Mouse (Mus musculus): ENCODE measurements around the gene Pcsk4. TPM values are rescaled to one million over a fixed set of nuclear protein-coding genes. Genes with fewer than 3 reads are reported as not detected.

The Pcsk4 gene
- total RNA-seq, 2 experiments from 2014 or later = not detected

DNA sequence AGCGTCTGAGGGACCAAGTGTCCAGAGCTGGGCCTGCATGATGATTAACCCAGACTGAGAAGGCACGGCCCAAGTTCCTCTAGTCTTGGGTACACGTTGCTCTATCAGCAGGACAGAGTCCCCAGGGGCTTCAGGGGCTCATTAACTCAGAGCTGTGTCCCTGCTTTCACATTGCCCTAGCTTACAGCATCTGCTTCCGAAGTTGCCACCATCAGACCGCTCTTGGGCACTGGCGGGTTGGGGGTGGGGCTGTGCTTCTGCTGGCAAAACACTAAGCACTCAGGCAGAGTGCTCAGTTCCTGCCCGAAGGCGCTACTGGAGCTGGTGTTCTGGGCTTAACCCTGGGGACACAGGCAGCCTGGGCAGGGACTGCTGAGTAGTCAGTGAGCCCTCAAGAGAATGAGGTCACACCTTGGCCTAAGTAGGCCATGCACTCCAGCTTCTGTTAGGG, 47.4 kb downstream of the Pcsk4 start:
- no peak for ATAC-seq (replicated peaks; ENCODE audit: low FRiP score, poor library complexity, severe bottlenecking)

DNA sequence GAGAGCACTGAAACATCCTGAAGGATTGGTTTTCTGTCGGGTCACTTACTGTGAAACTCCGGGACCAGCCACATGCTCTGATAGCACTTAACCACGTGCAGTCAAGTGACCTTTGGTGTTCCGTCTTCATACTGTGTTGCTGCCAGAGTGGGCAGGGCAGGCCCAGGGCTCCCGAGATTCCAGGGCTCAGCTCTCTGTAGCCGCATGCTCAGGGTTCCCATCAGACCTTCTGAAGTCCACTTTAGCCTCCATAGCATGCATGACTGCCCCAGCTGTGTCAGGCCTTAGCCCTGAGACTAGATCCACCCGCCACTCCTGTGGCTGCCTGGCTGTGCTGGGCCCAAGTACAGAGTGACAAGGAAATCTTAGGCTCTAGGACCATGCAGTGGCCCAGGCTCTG, 48.0 kb downstream of the Pcsk4 start:
- ATAC-seq (replicated peaks; ENCODE audit: low FRiP score, poor library complexity, severe bottlenecking) = no peak

DNA sequence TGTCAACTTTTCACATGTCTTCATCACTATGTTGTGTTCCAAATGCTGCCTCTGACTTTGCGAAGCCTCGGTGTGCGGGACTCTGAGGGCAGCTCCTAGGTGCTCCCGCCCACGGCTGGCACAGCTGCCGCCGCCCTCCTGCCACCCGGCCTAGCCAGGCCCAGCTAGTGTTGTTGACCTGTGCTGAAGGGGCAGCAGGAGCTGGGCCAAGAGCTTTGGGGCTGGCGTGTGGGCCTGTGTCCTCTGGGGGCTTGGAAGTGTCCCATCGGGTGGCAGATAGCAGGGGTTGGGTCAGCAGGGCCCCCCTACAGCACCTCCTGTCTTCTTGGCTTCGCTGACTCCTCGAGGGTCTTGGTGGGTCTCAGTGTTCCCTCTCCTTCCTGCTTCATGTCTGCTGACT, 50.0 kb downstream of the Pcsk4 start:
- no peak for ATAC-seq (replicated peaks; ENCODE audit: low FRiP score, poor library complexity, severe bottlenecking)

DNA sequence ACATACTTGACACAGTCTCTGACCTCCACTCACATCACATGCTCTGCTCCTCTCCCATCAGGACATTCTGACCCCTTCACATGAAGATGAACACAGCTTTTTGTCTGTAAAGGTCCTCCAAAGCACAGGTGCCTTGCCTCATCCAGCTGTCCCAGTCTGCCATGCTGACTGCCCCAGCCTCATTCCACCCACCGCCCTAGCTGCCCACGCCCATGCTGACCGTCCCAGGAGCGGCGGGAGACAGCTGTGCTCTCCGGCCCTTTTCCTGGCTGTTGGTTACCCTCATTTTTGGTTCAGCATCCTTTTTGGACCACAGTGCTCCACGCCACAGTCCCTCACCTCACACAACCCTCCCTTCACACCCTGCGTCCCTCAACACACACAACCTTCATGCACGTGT, 50.9 kb downstream of the Pcsk4 start:
- no peak for ATAC-seq (replicated peaks; ENCODE audit: low FRiP score, poor library complexity, severe bottlenecking)

DNA sequence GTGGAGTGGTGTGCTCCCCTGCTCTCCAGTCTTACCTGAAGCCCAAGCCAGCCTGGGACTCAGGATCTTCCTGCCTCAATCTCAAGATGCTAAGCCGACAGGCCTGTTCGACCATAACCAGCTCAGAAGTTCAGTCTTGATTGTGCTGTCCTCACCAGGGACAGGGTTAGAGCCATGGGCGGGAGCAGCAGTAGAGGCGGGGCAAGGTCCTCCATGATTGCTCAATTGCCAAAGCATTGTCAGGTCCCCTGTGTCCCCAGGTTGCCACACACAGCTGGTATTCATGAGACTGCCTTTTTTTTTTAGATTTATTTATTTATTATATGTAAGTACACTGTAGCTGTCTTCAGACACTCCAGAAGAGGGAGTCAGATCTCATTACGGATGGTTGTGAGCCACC, 53.1 kb downstream of the Pcsk4 start:
- no peak for ATAC-seq (replicated peaks; ENCODE audit: low FRiP score, poor library complexity, severe bottlenecking)

DNA sequence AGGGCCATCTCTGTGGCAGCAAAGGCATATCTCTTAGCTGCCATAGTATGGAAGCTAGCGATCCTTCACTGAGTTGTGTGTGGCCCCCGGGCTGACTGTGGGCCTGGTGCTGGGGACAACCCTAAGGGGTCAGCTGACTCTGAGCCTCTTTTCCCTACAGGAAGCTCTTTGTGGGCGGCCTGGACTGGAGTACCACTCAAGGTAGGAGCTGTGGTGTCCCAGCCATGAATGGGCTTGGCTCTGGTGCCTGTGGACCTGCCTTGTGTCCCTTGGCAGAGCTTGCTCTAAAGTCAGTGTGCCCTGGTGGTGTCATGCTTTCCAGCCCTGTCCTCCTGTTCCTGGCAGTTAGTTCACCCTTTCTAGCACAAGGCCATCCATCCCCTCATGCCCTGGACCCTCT, 55.5 kb downstream of the Pcsk4 start:
- ATAC-seq (replicated peaks; ENCODE audit: low FRiP score, poor library complexity, severe bottlenecking) = no peak

DNA sequence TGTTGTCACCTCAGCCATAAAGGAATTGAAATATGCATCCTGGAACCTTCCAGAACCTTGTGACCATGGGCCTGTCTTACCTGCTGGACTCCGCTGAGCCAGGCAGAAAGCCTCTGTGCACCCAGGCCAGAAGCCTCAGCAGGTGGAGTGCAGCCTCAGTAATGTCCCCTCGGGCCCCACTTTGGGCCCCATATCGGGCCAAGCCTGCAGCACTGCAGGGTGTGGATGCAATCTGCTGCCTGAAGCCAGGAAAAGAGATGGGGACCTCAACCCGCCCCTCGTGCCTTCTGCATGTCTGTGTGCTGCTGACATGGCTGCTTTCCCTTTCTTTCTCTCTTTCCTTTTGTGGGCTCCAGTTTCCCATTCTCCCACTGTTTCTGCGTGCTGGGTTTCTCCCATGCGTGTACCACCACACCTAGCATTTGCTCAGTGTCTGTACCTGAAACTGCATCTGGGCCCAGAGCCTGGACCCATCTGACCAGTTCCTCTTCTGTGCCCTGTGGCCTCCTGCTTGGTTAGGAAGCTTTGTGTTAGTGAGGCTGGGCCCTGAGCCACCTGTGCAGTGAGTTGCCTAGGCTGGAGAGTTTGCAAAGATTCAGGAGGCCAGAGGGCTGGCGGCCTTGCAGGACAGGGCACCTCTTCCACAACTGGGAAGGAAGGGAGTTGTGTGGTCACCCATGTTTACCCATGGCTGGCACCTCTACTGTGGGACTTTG, 57.3 kb downstream of the Pcsk4 start:
- no peak for ATAC-seq (replicated peaks; ENCODE audit: low FRiP score, poor library complexity, severe bottlenecking)

Other genes starting within 250 kb of the Pcsk4 start
- 19.5 and 21.8 TPM in 2 replicates for gene Sbno2, start 223.9 kb downstream of the Pcsk4 start, total RNA-seq (2015; ENCODE audit: low replicate concordance)
- 34.3 and 36.1 TPM in 2 replicates for gene Sbno2, start 223.9 kb downstream of the Pcsk4 start, total RNA-seq (2017; ENCODE audit: low replicate concordance)
- gene Stk11, start 213.7 kb downstream of the Pcsk4 start, total RNA-seq (2015; ENCODE audit: low replicate concordance) = 224 and 296 TPM in 2 replicates
- 440 and 520 TPM in 2 replicates for gene Stk11, start 213.7 kb downstream of the Pcsk4 start, total RNA-seq (2017; ENCODE audit: low replicate concordance)
- gene Atp5d, start 190.9 kb downstream of the Pcsk4 start, total RNA-seq (2015; ENCODE audit: low replicate concordance) = 89.3 and 94.8 TPM in 2 replicates
- 19.4 and 39.9 TPM in 2 replicates for gene Atp5d, start 190.9 kb downstream of the Pcsk4 start, total RNA-seq (2017; ENCODE audit: low replicate concordance)
- not detected in 2 replicates for gene Cbarp, start 188.7 kb downstream of the Pcsk4 start, total RNA-seq (2015; ENCODE audit: low replicate concordance)
- not detected in 2 replicates for gene Cbarp, start 188.7 kb downstream of the Pcsk4 start, total RNA-seq (2017; ENCODE audit: low replicate concordance)
- 20.1 and 23.8 TPM in 2 replicates for gene Midn, start 181.2 kb downstream of the Pcsk4 start, total RNA-seq (2015; ENCODE audit: low replicate concordance)
- 12.5 and 18.2 TPM in 2 replicates for gene Midn, start 181.2 kb downstream of the Pcsk4 start, total RNA-seq (2017; ENCODE audit: low replicate concordance)
- gene Cirbp, start 163.5 kb downstream of the Pcsk4 start, total RNA-seq (2015; ENCODE audit: low replicate concordance) = 10.1 and 19.7 TPM in 2 replicates
- gene Cirbp, start 163.5 kb downstream of the Pcsk4 start, total RNA-seq (2017; ENCODE audit: low replicate concordance) = 33.5 and 39.6 TPM in 2 replicates
- not detected in 2 replicates for gene 1600002K03Rik, start 156.6 kb downstream of the Pcsk4 start, total RNA-seq (2015; ENCODE audit: low replicate concordance)
- gene 1600002K03Rik, start 156.6 kb downstream of the Pcsk4 start, total RNA-seq (2017; ENCODE audit: low replicate concordance) = not detected in 2 replicates
- not detected in 2 replicates for gene Efna2, start 150.0 kb downstream of the Pcsk4 start, total RNA-seq (2015; ENCODE audit: low replicate concordance)
- not detected in 2 replicates for gene Efna2, start 150.0 kb downstream of the Pcsk4 start, total RNA-seq (2017; ENCODE audit: low replicate concordance)
- gene Mum1, start 103.1 kb downstream of the Pcsk4 start, total RNA-seq (2015; ENCODE audit: low replicate concordance) = 26.3 and 59.5 TPM in 2 replicates
- gene Mum1, start 103.1 kb downstream of the Pcsk4 start, total RNA-seq (2017; ENCODE audit: low replicate concordance) = 65.3 and 74.2 TPM in 2 replicates
- 87.6 and 109 TPM in 2 replicates for gene Ndufs7, start 80.4 kb downstream of the Pcsk4 start, total RNA-seq (2015; ENCODE audit: low replicate concordance)
- gene Ndufs7, start 80.4 kb downstream of the Pcsk4 start, total RNA-seq (2017; ENCODE audit: low replicate concordance) = 43.9 and 66.0 TPM in 2 replicates
- gene Gamt, start 68.5 kb downstream of the Pcsk4 start, total RNA-seq (2015; ENCODE audit: low replicate concordance) = 1.4 TPM in 1 of 2 replicates, not detected in the other
- not detected in 2 replicates for gene Gamt, start 68.5 kb downstream of the Pcsk4 start, total RNA-seq (2017; ENCODE audit: low replicate concordance)
- 35.6 and 83.6 TPM in 2 replicates for gene Dazap1, start 68.0 kb downstream of the Pcsk4 start, total RNA-seq (2015; ENCODE audit: low replicate concordance)
- 72.0 and 102 TPM in 2 replicates for gene Dazap1, start 68.0 kb downstream of the Pcsk4 start, total RNA-seq (2017; ENCODE audit: low replicate concordance)
- gene Rps15, start 37.0 kb downstream of the Pcsk4 start, total RNA-seq (2015; ENCODE audit: low replicate concordance) = 689 and 862 TPM in 2 replicates
- gene Rps15, start 37.0 kb downstream of the Pcsk4 start, total RNA-seq (2017; ENCODE audit: low replicate concordance) = 557 and 668 TPM in 2 replicates
- not detected in 2 replicates for gene Apc2, start 33.5 kb downstream of the Pcsk4 start, total RNA-seq (2015; ENCODE audit: low replicate concordance)
- 0.13 TPM in 1 of 2 replicates, not detected in the other for gene Apc2, start 33.5 kb downstream of the Pcsk4 start, total RNA-seq (2017; ENCODE audit: low replicate concordance)
- 7.2 and 13.4 TPM in 2 replicates for gene 2310011J03Rik, start 9.0 kb downstream of the Pcsk4 start, total RNA-seq (2015; ENCODE audit: low replicate concordance)
- gene 2310011J03Rik, start 9.0 kb downstream of the Pcsk4 start, total RNA-seq (2017; ENCODE audit: low replicate concordance) = 6.1 and 10.8 TPM in 2 replicates
- 17.2 and 22.3 TPM in 2 replicates for gene Reep6, start 455 bp upstream of the Pcsk4 start, total RNA-seq (2015; ENCODE audit: low replicate concordance)
- 16.8 and 18.2 TPM in 2 replicates for gene Reep6, start 455 bp upstream of the Pcsk4 start, total RNA-seq (2017; ENCODE audit: low replicate concordance)
- 0.84 TPM in 1 of 2 replicates, not detected in the other for gene Adamtsl5, start 18.9 kb upstream of the Pcsk4 start, total RNA-seq (2015; ENCODE audit: low replicate concordance)
- 0.13 and 30.2 TPM in 2 replicates for gene Adamtsl5, start 18.9 kb upstream of the Pcsk4 start, total RNA-seq (2017; ENCODE audit: low replicate concordance)
- not detected in 2 replicates for gene Plk5, start 27.0 kb upstream of the Pcsk4 start, total RNA-seq (2015; ENCODE audit: low replicate concordance)
- gene Plk5, start 27.0 kb upstream of the Pcsk4 start, total RNA-seq (2017; ENCODE audit: low replicate concordance) = not detected in 2 replicates
- gene Mex3d, start 58.2 kb upstream of the Pcsk4 start, total RNA-seq (2015; ENCODE audit: low replicate concordance) = 1.4 TPM in 1 of 2 replicates, not detected in the other
- 6.7 TPM in 1 of 2 replicates, not detected in the other for gene Mex3d, start 58.2 kb upstream of the Pcsk4 start, total RNA-seq (2017; ENCODE audit: low replicate concordance)
- 33.5 TPM in 2 replicates for gene Mbd3, start 70.1 kb upstream of the Pcsk4 start, total RNA-seq (2015; ENCODE audit: low replicate concordance)
- gene Mbd3, start 70.1 kb upstream of the Pcsk4 start, total RNA-seq (2017; ENCODE audit: low replicate concordance) = 39.7 and 45.8 TPM in 2 replicates
- 65.8 and 80.0 TPM in 2 replicates for gene Uqcr11, start 77.3 kb upstream of the Pcsk4 start, total RNA-seq (2015; ENCODE audit: low replicate concordance)
- 67.9 and 87.3 TPM in 2 replicates for gene Uqcr11, start 77.3 kb upstream of the Pcsk4 start, total RNA-seq (2017; ENCODE audit: low replicate concordance)
- gene Tcf3, start 104.1 kb upstream of the Pcsk4 start, total RNA-seq (2015; ENCODE audit: low replicate concordance) = 127 and 148 TPM in 2 replicates
- 140 and 145 TPM in 2 replicates for gene Tcf3, start 104.1 kb upstream of the Pcsk4 start, total RNA-seq (2017; ENCODE audit: low replicate concordance)
- not detected in 2 replicates for gene Onecut3, start 165.3 kb upstream of the Pcsk4 start, total RNA-seq (2015; ENCODE audit: low replicate concordance)
- not detected in 2 replicates for gene Onecut3, start 165.3 kb upstream of the Pcsk4 start, total RNA-seq (2017; ENCODE audit: low replicate concordance)
- gene Atp8b3, start 209.6 kb upstream of the Pcsk4 start, total RNA-seq (2015; ENCODE audit: low replicate concordance) = not detected in 2 replicates
- 0.39 TPM in 1 of 2 replicates, not detected in the other for gene Atp8b3, start 209.6 kb upstream of the Pcsk4 start, total RNA-seq (2017; ENCODE audit: low replicate concordance)
- gene Rexo1, start 232.1 kb upstream of the Pcsk4 start, total RNA-seq (2015; ENCODE audit: low replicate concordance) = 33.5 and 35.7 TPM in 2 replicates
- 16.3 and 25.7 TPM in 2 replicates for gene Rexo1, start 232.1 kb upstream of the Pcsk4 start, total RNA-seq (2017; ENCODE audit: low replicate concordance)
- gene Klf16, start 247.8 kb upstream of the Pcsk4 start, total RNA-seq (2015; ENCODE audit: low replicate concordance) = 8.4 and 9.4 TPM in 2 replicates
- 9.9 and 14.1 TPM in 2 replicates for gene Klf16, start 247.8 kb upstream of the Pcsk4 start, total RNA-seq (2017; ENCODE audit: low replicate concordance)

All from erythroid progenitor cell, adult 5-6 weeks (primary cell).